Mouse (Mus musculus) heart, postnatal 0 days (tissue): ENCODE data around the gene Lyrm7.

ENCODE experiments used
- CTCF ChIP-seq: IDR thresholded peaks from 2 replicates; pipeline ENCODE4 v1.5.1; 2016; ENCODE audit warnings: antibody characterized with exemption, control low read depth, low read depth
- EP300 ChIP-seq: IDR thresholded peaks from 2 replicates; pipeline ENCODE4 v1.6.1; 2016; ENCODE audit warnings: antibody characterized with exemption, low read depth

DNA sequence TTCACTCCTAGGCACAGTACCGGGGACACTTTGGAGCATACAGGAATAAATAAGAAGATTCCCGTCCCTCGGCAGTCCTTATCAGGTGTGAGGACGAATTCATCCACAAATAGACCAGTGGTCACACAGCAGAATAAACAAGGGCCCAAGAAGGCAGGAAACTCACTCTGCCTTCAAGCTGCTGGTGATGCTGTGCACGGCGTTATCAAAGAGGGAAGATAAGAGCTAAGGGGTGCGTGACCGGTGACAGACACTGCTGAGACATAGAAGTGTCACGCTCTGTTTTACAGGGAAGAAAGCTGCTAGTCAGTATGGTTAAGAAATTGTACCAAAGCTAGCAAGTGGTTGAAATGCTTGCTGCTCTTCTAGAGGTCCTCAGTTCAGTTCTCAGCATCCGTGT, 19.2 kb upstream of the Lyrm7 start:
- TF ChIP-seq CTCF (no peak), EP300 (no peak)
